Mouse (Mus musculus) layer of hippocampus, adult 11-12 months (tissue): ENCODE results near the gene V1ra8.
"Not testable (repeated sequence)": the region's sequence is repeated elsewhere in the genome, so short reads cannot be mapped to it uniquely, and the experiment has no call there.

Experiments
- DNase-seq: peaks from one replicate; pipeline ENCODE4 v3.0.0; 2022; ENCODE audit warnings: low spot score

Gene V1ra8

GRCm38 (mm10) chr6:90202493-90202892, at the start of gene V1ra8:
Gene V1ra8 (plus strand): TSS chr6:90202793.
- not testable (repeated sequence) for DNase-seq

GRCm38 (mm10) chr6:90160139-90160538, 42.5 kb upstream of the V1ra8 start:
- DNase-seq: no peak

GRCm38 (mm10) chr6:90174508-90174907, 28.1 kb upstream of the V1ra8 start, which contains the start of gene Vmn1r52:
Gene Vmn1r52 (plus strand): TSS chr6:90174808.
- no peak for DNase-seq

GRCm38 (mm10) chr6:90224338-90224737, 21.7 kb downstream of the V1ra8 start, which contains the start of gene Vmn1r53:
Gene Vmn1r53 (minus strand): TSS chr6:90224438.
- no peak for DNase-seq

GRCm38 (mm10) chr6:90232114-90232513, 29.5 kb downstream of the V1ra8 start:
- not testable (repeated sequence) for DNase-seq

GRCm38 (mm10) chr6:90232681-90233080, 30.1 kb downstream of the V1ra8 start:
- no peak for DNase-seq

- no peak for DNase-seq
These were observed 41.4 kb downstream of the V1ra8 start for GRCm38 (mm10) chr6:90244019-90244418.

- DNase-seq: no peak
These were observed 43.4 kb downstream of the V1ra8 start, which contains the start of gene Vmn1r54 for GRCm38 (mm10) chr6:90246000-90246399. Gene Vmn1r54 (plus strand): TSS chr6:90246300.
